Mouse (Mus musculus) stomach, postnatal 0 days (tissue): Measurements from ENCODE around the gene Jpt2. TPM values are rescaled to one million over a fixed set of nuclear protein-coding genes. Genes with fewer than 3 reads are reported as not detected.

Experiments
- ATAC-seq: fragments of 200-750 bp; cut with Nextera tagmentation; 2 replicates; pipeline ENCODE4 v1.8.0; 2017; ENCODE audit not compliant: low FRiP score, low TSS enrichment
- DNase-seq: peaks from one replicate; pipeline ENCODE4 v3.0.0-alpha.2; 2016; ENCODE audit warnings: low spot score
- H3K27ac ChIP-seq: fragments of 300-500 bp; sonication (generic); replicated peaks from 2 replicates; pipeline ENCODE4 v1.5.1; 2014; ENCODE audit warnings: mild to moderate bottlenecking, control low read depth
- H3K27me3 ChIP-seq: fragments of 300-500 bp; sonication (generic); 2 replicates; pipeline ENCODE4 v1.6.1; 2014; ENCODE audit warnings: low read length; ENCODE audit not compliant: control insufficient read depth, insufficient read depth
- H3K36me3 ChIP-seq: fragments of 300-500 bp; sonication (generic); 2 replicates; pipeline ENCODE4 v1.6.1; 2014; ENCODE audit warnings: low read length, mixed read lengths; ENCODE audit not compliant: control insufficient read depth, insufficient read depth
- H3K4me1 ChIP-seq: fragments of 300-500 bp; sonication (generic); replicated peaks from 2 replicates; pipeline ENCODE4 v1.6.1; 2014; ENCODE audit warnings: antibody characterized with exemption; ENCODE audit not compliant: control insufficient read depth, insufficient read depth
- H3K4me2 ChIP-seq: fragments of 300-500 bp; sonication (generic); replicated peaks from 2 replicates; pipeline ENCODE4 v1.6.1; 2014; ENCODE audit warnings: low read depth, mild to moderate bottlenecking, control low read depth, moderate library complexity
- H3K4me3 ChIP-seq: fragments of 300-500 bp; sonication (generic); 2 replicates; pipeline ENCODE4 v1.5.1; 2014; ENCODE audit warnings: low read depth, low read length, control low read depth
- H3K9ac ChIP-seq: fragments of 300-500 bp; sonication (generic); 2 replicates; pipeline ENCODE4 v1.6.1; 2014; ENCODE audit warnings: mild to moderate bottlenecking, low read length, control low read depth, mixed read lengths
- H3K9me3 ChIP-seq: fragments of 300-500 bp; sonication (generic); 2 replicates; pipeline ENCODE4 v1.6.1; 2016; ENCODE audit warnings: low read length; ENCODE audit not compliant: control insufficient read depth
- CTCF ChIP-seq: IDR thresholded peaks from 2 replicates; pipeline ENCODE4 v1.5.1; 2016; ENCODE audit warnings: antibody characterized with exemption, low read depth, mild to moderate bottlenecking, moderate library complexity
- EP300 ChIP-seq: optimal IDR thresholded peaks from 2 replicates; pipeline ENCODE3; 2016; ENCODE audit warnings: antibody characterized with exemption
- WGBS: fragments of 180-500 bp; shearing (Covaris S2); extraction: QIAGEN DNeasy Blood & Tissue Kit; methylation state at CpG from one replicate; pipeline ENCODE4 v1.1.7; 2014; 5-methylcytosine and 5-hydroxymethylcytosine counted together
- polyA plus RNA-seq: library from polyadenylated mRNA; unstranded; fragments of >200 nt; fragmentation: Nextera tagmentation; extraction: Ambion mirVana; gene quantifications from 2 replicates; pipeline ENCODE4 v1.2.1, GENCODE M21; 2015

The Jpt2 gene
- polyA plus RNA-seq, 1 experiment from 2014 or later: 53.9 TPM

DNA sequence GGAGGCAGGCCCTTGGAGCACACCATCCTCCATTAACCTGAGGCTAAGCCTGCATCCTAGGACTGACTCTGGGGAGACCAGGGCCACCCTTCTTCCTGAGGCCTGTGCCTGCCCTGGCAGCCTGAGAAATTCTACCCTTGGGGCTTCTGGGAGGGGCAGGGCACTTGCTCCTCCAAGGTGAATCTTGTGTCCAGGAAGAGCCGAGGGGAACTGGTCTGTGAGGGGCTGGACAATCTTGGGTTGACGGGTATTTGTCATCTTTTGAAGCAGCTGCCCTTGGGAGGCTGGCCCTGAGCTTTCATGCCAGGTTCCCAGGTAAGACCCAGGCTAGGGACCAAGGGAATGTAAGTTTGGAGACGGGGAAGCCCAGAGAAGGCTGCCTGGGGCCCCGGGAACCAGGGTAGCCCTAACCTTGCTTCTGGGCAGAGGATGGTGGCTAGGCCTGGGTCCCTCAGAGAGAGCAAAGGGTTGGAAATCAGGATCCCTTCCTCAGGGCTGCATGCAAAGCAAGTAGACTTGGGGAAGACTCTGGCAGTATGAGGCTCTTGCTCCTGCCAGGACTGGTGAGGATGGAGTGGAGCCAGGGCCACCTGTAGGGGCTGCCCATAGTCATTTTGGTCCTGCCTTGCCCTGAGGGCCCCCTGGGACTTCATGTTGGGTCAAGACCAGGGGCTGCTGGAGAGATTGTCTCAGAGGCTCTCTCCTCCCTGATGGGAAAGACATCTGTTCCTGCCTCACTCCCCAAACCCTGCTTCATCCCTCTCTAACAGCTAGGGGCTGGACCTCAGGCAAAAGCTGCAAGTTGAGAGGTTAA, 62.2 kb downstream of the Jpt2 start:
- H3K9ac ChIP-seq: no peak overlapping the region
- no peak overlapping the region for H3K4me3 ChIP-seq
- H3K36me3 ChIP-seq: peaks cover 40% of the 10 kb centered on the region

DNA sequence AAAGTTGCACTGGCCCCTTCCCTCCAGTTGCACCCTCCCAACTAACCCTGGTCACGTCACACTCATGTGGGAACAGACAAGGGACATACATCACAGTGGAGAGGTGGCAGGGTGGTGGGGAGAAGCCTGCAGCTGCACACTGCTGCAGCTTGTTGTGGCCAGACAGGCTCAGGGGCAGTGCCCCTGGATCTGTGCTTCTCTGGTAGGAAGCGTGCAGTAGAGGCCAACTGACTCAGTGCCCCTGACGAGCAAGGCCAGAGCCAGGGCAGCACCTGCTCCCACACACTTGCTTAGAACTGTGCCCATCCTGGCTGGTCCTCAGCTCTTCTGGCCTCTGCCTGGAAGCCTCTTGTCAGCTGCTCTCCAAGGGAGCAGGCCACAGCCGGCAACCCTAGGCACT, 62.9 kb downstream of the Jpt2 start:
- Histone ChIP-seq H3K4me3 (no peak overlapping the region), H3K27me3 (no peaks in the 10 kb centered on the region), H3K9ac (no peak overlapping the region), H3K4me2 (no peak overlapping the region), H3K27ac (no peak overlapping the region), H3K4me1 (peaks cover 5% of the 10 kb centered on the region), H3K9me3 (no peaks in the 10 kb centered on the region), H3K36me3 (peaks cover 36% of the 10 kb centered on the region)
- ATAC-seq (no peak), DNase-seq (no peak)
- no peak for TF ChIP-seq EP300
- no peak for TF ChIP-seq CTCF
- 81% methylated on average over 4 of the region's 4 CpGs for WGBS

More for the DNA sequence above, 62.2 kb downstream of the Jpt2 start:
- no peak overlapping the region for H3K4me2 ChIP-seq
- WGBS: 75% methylated on average over 4 of the region's 4 CpGs
- H3K27ac ChIP-seq: no peak overlapping the region
- TF ChIP-seq EP300 (no peak), CTCF (no peak)
- DNase-seq (no peak), ATAC-seq (no peak)
- no peaks in the 10 kb centered on the region for H3K27me3 ChIP-seq
- peaks cover 5% of the 10 kb centered on the region for H3K4me1 ChIP-seq
- H3K9me3 ChIP-seq: no peaks in the 10 kb centered on the region

DNA sequence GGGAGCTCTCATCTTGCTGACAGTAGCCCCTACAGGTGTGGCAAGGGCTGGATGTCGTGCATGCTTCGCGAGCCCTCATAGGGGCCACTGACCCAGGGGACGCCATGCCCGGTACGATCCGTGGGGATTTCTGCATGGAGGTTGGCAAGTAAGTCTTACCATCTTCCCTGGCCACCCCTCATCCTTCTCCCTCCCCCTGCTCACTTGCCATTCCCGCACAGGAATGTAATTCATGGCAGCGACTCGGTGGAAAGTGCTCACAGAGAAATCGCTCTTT, 63.6 kb downstream of the Jpt2 start:
- Histone ChIP-seq H3K9ac (peak overlapping the region; percentile 93), H3K9me3 (no peaks in the 10 kb centered on the region), H3K4me3 (peak overlapping the region; percentile 92), H3K27me3 (no peaks in the 10 kb centered on the region), H3K27ac (no peak overlapping the region), H3K4me1 (peaks cover 5% of the 10 kb centered on the region), H3K4me2 (peak overlapping the region; percentile 99), H3K36me3 (peaks cover 32% of the 10 kb centered on the region)
- TF ChIP-seq CTCF (no peak), EP300 (no peak)
- no peak for ATAC-seq
- WGBS: 28% methylated on average over 11 of the region's 11 CpGs
- no peak for DNase-seq

DNA sequence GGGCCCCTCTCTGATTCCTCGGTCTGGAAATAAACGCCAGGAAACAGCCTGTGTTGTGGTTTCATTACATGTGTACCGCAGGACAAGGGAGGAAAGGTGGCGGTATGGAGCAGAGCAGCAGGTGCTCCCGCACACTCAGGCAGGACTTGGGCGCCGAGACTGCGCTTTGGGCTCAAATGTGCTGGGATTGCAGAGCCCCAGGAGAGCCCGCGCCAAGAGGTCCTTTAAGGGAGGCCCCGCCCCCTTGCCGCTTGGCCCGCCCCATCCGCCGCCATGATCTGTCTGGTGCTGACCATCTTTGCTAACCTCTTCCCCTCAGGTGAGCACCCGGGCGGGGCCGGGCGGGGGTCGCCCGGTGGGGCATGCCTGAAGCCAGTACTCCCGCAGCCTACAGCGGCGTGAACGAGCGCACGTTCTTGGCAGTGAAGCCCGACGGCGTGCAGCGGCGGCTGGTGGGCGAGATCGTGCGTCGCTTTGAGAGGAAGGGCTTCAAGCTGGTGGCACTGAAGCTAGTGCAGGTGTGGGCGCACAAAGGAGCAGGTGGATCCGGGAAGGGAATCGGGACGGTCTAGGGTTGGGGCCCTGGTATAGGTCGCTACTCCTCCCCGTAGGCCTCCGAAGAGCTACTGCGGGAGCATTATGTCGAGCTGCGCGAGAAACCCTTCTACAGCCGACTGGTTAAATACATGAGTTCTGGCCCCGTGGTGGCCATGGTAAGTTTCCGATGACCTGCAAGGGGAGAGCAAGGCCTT, 64.1 kb downstream of the Jpt2 start, which contains the start of gene Nme3:
Gene Nme3, plus strand, starts transcription at position 260 of the 752 bp plus-strand sequence.
- DNase-seq (peak; percentile 84), ATAC-seq (peak; percentile 67)
- Histone ChIP-seq H3K27me3 (no peaks in the 10 kb centered on the region), H3K4me3 (peak within 1 kb of the TSS; percentile 92), H3K9ac (peak within 1 kb of the TSS; percentile 93), H3K4me1 (peaks cover 5% of the 10 kb centered on the region), H3K36me3 (peaks cover 28% of the 10 kb centered on the region), H3K9me3 (no peaks in the 10 kb centered on the region), H3K4me2 (peak within 1 kb of the TSS; percentile 99), H3K27ac (peak within 1 kb of the TSS; percentile 91)
- TF ChIP-seq EP300 (no peak), CTCF (peak; percentile 44)
- 1% methylated on average over 45 of the region's 50 CpGs for WGBS

DNA sequence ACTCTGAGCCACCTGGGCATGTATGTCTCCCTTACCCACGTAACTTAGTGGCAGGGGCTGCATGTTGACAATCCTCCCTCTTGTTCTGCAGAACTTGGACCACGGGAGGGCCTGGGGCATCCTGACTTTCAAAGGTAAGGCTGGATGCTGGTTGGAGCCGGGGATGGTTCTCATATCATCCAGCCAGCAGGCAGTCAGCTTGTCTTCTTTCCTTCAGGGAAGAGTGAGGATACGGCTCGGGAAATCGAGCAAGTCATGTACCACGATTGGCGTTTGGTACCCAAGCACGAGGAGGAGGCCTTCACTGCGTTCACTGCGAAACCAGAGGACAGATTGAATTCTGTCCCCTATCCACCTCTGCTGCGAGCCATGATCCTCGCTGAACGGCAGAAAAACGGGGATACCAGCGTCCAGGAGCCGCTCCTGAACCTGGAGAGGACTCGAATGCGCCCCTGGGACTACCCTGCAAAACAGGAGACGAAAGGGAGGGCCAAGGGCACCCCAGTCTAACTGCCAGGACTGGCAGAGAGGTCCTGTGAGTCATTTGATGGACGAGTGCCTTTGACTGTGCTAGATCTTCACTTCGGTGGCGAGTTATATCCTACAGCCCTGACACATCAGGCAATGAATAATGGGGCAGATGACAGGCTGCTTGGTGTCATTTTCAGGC, 64.8 kb downstream of the Jpt2 start:
- peaks cover 5% of the 10 kb centered on the region for H3K4me1 ChIP-seq
- no peak for ATAC-seq
- TF ChIP-seq CTCF: no peak
- no peak for TF ChIP-seq EP300
- H3K4me2 ChIP-seq: peak overlapping the region; percentile 99
- H3K9ac ChIP-seq: peak overlapping the region; percentile 93
- peaks cover 22% of the 10 kb centered on the region for H3K36me3 ChIP-seq
- H3K4me3 ChIP-seq: peak overlapping the region; percentile 92
- no peaks in the 10 kb centered on the region for H3K27me3 ChIP-seq
- H3K9me3 ChIP-seq: no peaks in the 10 kb centered on the region
- H3K27ac ChIP-seq: peak overlapping the region; percentile 91
- DNase-seq: no peak
- WGBS: 9% methylated on average over 23 of the region's 23 CpGs
